Mouse (Mus musculus) forebrain, embryonic 13.5 days (tissue): Measurements from ENCODE around the gene Tgfb2. TPM values are rescaled to one million over a fixed set of nuclear protein-coding genes. Genes with fewer than 3 reads are reported as not detected.
A peak's percentile ranks its signal among the peaks of the same experiment; 100 is the strongest.

Experiments
- ATAC-seq: fragments of 200-750 bp; cut with Nextera tagmentation; 2 replicates; pipeline ENCODE4 v1.8.0; 2017
- H3K27ac ChIP-seq: fragments of 300-500 bp; sonication (generic); 2 replicates; pipeline ENCODE4 v1.5.1; 2015; ENCODE audit warnings: inconsistent platforms, mild to moderate bottlenecking, moderate library complexity
- H3K27me3 ChIP-seq: fragments of 300-500 bp; sonication (generic); 2 replicates; pipeline ENCODE4 v1.6.1; 2015; ENCODE audit warnings: mild to moderate bottlenecking, inconsistent platforms
- H3K36me3 ChIP-seq: fragments of 300-500 bp; sonication (generic); 2 replicates; pipeline ENCODE4 v1.6.1; 2015; ENCODE audit warnings: mild to moderate bottlenecking, inconsistent platforms; ENCODE audit not compliant: poor library complexity, severe bottlenecking
- H3K4me1 ChIP-seq: fragments of 300-500 bp; sonication (generic); 2 replicates; pipeline ENCODE4 v1.6.1; 2015; ENCODE audit warnings: inconsistent platforms
- H3K4me2 ChIP-seq: fragments of 300-500 bp; sonication (generic); 2 replicates; pipeline ENCODE4 v1.6.1; 2015; ENCODE audit warnings: inconsistent platforms, mild to moderate bottlenecking, moderate library complexity
- H3K4me3 ChIP-seq: fragments of 300-500 bp; sonication (generic); 2 replicates; pipeline ENCODE4 v1.5.1; 2015; ENCODE audit warnings: mild to moderate bottlenecking, inconsistent platforms
- H3K9ac ChIP-seq: fragments of 300-500 bp; sonication (generic); 2 replicates; pipeline ENCODE4 v1.6.1; 2015; ENCODE audit warnings: mild to moderate bottlenecking, inconsistent platforms
- H3K9me3 ChIP-seq: fragments of 300-500 bp; sonication (generic); replicated peaks from 2 replicates; pipeline ENCODE4 v1.6.1; 2016; ENCODE audit warnings: inconsistent platforms
- WGBS: fragments of 180-500 bp; shearing (Covaris S2); methylation state at CpG from one replicate; pipeline ENCODE4 v1.1.7; 2015; 5-methylcytosine and 5-hydroxymethylcytosine counted together
- polyA plus RNA-seq: library from polyadenylated mRNA; unstranded; fragments of >200 nt; fragmentation: Nextera tagmentation; extraction: Ambion mirVana; gene quantifications from 2 replicates; pipeline ENCODE4 v1.2.1, GENCODE M21; 2015

The Tgfb2 gene
- polyA plus RNA-seq, 1 experiment from 2014 or later = 11.1 TPM

DNA sequence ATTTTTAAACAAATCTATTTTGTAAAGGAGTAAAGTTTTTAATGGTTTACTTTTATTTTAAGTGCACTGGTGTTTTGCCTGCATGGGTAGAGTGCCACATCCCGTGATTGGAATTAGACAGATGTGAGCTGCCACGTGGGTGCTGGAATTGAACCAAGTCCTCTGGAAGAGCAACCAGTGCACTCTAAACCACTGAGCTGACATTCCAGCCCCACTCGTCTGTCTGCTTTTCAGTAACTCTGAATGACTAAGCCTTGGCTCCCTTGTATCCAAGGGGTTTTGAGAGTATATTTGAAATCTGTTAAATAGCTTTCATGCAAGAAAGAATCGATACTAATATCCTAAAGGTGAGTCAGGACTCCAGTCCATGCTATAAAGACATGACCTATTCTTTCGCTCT lies 13.1 kb upstream of the Tgfb2 start:
- Histone ChIP-seq H3K27me3 (no peaks in the 10 kb centered on the region), H3K9ac (no peak overlapping the region)
- 82% methylated on average over 5 of the region's 5 CpGs for WGBS

DNA sequence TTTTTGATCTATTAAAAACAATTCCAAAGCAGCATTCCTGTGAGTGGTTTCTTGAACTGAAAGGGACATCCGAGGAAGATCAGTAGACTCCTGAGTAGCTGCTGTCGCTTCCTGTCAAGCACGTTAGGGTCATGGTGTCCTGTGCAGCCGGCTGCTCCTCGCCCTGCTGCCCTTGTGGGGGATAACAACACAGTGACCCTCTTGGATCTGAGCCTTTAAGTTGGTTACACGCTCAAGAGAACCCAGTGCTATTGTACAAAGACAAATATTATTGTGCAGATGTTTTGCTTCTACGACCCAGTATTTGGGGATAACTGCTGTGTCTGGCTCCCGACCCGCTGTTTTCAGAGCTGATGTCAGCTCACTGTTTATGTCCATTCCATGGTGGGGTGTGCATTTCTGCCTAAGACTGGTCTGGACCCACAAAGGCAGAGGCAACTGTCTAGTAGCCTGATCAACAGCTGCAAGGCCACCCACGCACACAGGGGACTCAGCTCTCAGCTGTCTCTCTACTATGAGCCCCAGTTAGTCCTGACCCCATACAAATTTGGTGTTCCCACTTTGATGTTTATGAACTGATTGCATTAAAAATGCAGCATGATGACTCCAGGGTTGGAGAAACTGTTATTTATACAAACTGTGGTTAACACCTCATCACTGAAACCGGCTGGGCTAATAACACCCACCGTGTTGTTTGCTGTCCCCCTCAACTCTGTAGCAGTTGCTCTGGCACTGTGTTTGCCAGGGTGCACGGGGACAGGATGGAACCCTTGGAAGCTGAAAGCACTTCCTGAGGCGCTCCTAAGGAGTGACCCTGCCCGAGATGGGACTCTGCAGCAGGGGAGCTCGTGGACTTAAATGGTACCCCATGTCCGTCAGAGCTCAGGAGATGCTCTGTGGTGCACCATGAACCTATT lies 9.4 kb upstream of the Tgfb2 start:
- Histone ChIP-seq H3K4me3 (no peak overlapping the region), H3K36me3 (peaks cover 7% of the 10 kb centered on the region), H3K9me3 (no peaks in the 10 kb centered on the region), H3K4me2 (no peak overlapping the region), H3K27me3 (no peaks in the 10 kb centered on the region), H3K9ac (no peak overlapping the region), H3K4me1 (no peaks in the 10 kb centered on the region), H3K27ac (no peak overlapping the region)
- ATAC-seq = no peak
- 91% methylated on average over 17 of the region's 17 CpGs for WGBS

More for the DNA sequence above, 13.1 kb upstream of the Tgfb2 start:
- Histone ChIP-seq H3K36me3 (peaks cover 17% of the 10 kb centered on the region), H3K27ac (no peak overlapping the region), H3K9me3 (no peaks in the 10 kb centered on the region), H3K4me1 (no peaks in the 10 kb centered on the region), H3K4me2 (no peak overlapping the region), H3K4me3 (no peak overlapping the region)
- no peak for ATAC-seq

DNA sequence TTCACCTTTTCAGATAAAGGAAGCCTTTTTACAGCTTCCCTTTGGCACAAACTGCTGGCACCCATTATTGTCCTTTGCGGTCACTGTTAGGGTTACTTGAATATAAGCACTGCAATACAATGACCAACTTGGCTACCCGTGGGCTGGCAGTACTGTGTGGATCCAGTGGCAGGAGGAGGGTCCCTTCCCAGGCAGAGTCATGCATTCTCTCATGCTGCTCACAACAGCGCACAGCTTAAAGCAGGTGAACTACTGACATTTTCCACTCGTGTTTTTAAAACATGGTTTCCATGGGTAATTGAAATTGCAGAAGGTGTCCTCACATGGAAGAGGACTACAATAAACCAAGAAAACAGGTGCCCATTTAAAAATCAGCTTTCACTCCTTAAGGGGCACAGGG lies 8.4 kb upstream of the Tgfb2 start:
- no peak overlapping the region for H3K4me2 ChIP-seq
- no peaks in the 10 kb centered on the region for H3K9me3 ChIP-seq
- no peaks in the 10 kb centered on the region for H3K27me3 ChIP-seq
- H3K27ac ChIP-seq = no peak overlapping the region
- no peaks in the 10 kb centered on the region for H3K36me3 ChIP-seq
- no peak for ATAC-seq
- 84% methylated on average over 4 of the region's 4 CpGs for WGBS
- H3K9ac ChIP-seq = no peak overlapping the region
- no peak overlapping the region for H3K4me3 ChIP-seq
- no peaks in the 10 kb centered on the region for H3K4me1 ChIP-seq

DNA sequence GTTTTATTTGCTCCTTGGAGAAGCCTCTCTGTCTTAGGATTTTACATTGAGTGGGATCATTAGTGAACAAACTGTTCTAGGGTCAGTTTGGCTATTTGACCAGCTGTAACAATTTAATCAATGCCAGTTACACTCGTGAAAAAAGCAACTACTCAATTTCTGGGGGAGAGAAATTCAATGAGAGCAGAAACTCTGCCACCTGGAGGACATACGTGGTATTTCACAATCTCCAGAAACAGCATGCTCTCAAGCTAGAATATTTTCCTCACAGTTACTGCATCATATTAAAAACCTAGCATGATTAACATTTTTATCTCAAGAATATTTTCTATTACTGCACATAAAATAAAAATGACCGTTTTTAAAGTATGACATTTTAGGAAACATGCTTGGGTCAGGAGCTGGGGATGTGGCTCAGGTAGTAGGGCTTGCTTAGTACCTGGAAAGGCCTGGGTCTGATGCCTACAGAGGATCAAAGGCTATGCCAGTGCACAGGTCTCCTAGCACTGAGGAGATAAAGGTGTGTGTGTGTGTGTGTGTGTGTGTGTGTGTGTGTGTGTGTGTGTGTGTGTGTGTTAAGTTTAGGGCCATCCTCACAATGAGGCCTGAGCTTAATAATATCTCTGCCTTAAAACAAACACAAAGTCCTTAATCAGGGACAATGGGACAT lies 7.1 kb upstream of the Tgfb2 start:
- Histone ChIP-seq H3K4me2 (no peak overlapping the region), H3K4me3 (no peak overlapping the region), H3K9ac (no peak overlapping the region), H3K9me3 (no peaks in the 10 kb centered on the region), H3K27ac (no peak overlapping the region), H3K27me3 (no peaks in the 10 kb centered on the region), H3K36me3 (no peaks in the 10 kb centered on the region), H3K4me1 (no peaks in the 10 kb centered on the region)
- WGBS = under 1% methylated on average over 3 of the region's 3 CpGs
- ATAC-seq = peak; percentile 67

DNA sequence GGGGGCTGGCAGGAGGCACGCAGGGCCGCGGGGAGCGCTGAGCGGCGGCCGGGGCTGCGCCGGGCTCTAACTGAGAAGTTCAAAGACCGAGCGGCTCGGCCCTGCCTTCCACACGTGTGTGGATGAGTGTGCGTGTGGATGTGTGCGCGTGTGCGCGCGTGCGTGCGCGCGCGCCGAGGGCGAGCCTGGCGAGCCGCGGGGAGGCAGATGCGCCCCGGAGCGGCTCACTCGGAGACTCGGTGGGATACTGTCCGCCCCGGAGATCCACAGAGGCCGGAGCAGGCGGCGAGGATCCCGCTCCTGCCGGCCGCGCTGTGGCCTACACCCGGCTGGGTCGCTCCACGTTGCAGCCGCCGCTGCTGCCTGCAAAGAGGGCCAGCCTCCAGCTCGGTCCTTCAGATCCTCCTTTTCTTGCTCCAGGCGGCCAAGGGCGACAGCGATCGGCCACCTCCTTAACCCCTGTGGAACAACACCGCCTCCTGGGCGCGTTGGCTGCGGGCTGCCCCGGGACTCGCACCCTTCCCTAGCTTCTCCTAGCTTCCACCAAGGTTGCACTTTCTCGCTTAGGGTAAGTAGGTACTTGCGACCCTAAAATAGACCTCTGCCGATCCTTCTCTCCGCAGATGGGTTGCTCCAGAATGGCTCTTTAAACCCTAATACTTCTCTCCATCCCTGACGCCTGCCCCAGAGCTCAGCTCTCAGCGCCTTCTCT lies 430 bp downstream of the Tgfb2 start:
- Histone ChIP-seq H3K9ac (peak overlapping the region; percentile 78), H3K4me1 (peaks cover 31% of the 10 kb centered on the region), H3K9me3 (no peaks in the 10 kb centered on the region), H3K4me2 (peak overlapping the region; percentile 97), H3K27me3 (peaks cover 14% of the 10 kb centered on the region), H3K36me3 (no peaks in the 10 kb centered on the region), H3K27ac (peak overlapping the region; percentile 25; the same call in 1 of the 2 replicates), H3K4me3 (peak overlapping the region; percentile 64)
- ATAC-seq = peak; percentile 81
- WGBS = under 1% methylated on average over 54 of the region's 65 CpGs

DNA sequence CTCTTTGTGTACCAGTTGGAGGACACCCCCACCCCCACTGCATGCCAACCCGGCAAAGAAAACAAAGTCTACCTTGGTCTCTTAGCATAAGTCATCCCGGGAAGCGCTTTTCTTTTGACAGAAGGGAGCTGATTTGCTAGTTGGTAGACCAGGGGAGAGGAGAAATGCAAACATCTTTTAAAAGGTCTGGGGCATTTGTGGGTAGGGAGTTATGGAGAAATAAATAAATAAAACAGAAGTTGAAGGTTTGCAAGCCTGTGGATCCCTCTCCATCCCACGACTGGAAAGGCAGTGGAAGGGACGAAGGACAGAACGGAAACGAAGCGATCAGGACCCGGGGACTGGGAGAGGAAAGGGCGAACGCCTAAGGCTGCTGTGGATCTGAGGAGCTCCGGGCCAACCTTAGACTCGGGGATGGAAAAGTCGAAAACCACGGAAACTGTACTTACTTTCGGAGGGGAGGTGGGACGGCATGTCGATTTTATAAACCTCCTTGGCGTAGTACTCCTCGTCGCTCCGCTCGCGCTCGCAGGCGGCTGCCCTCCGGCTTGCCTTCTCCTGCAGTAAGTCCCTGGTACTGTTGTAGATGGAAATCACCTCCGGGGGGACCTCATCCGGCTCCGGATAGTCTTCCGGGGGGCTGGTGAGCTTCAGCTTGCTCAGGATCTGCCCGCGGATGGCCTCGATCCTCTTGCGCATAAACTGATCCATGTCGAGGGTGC lies 1.6 kb downstream of the Tgfb2 start:
- Histone ChIP-seq H3K36me3 (no peaks in the 10 kb centered on the region), H3K9ac (peak overlapping the region; percentile 78), H3K4me1 (peaks cover 31% of the 10 kb centered on the region), H3K9me3 (no peaks in the 10 kb centered on the region), H3K27me3 (peaks cover 14% of the 10 kb centered on the region), H3K4me3 (peak overlapping the region; percentile 64), H3K4me2 (peak overlapping the region; percentile 97), H3K27ac (no peak overlapping the region)
- no peak for ATAC-seq
- under 1% methylated on average over 36 of the region's 36 CpGs for WGBS

DNA sequence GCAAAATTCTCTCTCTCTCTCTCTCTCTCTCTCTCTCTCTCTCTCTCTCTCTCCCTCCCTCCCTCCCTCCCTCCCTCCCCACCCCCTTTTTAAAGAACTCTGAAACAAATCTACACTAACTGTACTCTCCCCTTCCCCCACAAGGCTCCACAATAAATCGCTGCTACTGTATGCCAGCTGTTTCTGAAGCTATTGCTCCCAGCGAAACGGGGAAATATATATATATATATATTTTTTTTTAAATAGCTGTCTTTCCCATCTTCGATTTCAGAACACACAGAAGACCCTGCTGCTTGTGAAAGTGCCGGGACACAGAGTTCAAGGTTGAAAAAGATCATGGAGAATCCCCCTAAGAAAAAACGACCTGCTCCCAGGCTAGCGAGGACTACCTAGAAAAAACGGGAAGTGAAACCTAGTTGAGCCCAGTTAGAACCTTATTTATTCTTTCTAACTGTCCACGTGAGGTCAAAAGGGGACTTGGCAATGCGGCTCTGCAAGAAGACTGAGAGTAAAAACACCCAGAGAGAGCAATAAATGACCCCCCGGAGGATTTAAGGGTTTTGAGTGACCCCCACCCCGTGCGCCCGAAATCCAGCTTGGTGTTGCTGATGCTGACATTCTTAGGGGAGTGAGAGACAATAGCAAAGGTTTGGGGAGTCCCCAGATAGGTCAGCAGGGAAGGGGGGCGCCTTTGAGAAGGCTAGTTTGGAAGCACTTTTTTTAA lies 2.4 kb downstream of the Tgfb2 start:
- Histone ChIP-seq H3K27me3 (peaks cover 14% of the 10 kb centered on the region), H3K4me2 (peak overlapping the region; percentile 97), H3K27ac (no peak overlapping the region), H3K9ac (peak overlapping the region; percentile 78), H3K4me1 (peaks cover 31% of the 10 kb centered on the region), H3K4me3 (peak overlapping the region; percentile 64), H3K36me3 (no peaks in the 10 kb centered on the region), H3K9me3 (no peaks in the 10 kb centered on the region)
- no peak for ATAC-seq
- WGBS = 1% methylated on average over 15 of the region's 15 CpGs

DNA sequence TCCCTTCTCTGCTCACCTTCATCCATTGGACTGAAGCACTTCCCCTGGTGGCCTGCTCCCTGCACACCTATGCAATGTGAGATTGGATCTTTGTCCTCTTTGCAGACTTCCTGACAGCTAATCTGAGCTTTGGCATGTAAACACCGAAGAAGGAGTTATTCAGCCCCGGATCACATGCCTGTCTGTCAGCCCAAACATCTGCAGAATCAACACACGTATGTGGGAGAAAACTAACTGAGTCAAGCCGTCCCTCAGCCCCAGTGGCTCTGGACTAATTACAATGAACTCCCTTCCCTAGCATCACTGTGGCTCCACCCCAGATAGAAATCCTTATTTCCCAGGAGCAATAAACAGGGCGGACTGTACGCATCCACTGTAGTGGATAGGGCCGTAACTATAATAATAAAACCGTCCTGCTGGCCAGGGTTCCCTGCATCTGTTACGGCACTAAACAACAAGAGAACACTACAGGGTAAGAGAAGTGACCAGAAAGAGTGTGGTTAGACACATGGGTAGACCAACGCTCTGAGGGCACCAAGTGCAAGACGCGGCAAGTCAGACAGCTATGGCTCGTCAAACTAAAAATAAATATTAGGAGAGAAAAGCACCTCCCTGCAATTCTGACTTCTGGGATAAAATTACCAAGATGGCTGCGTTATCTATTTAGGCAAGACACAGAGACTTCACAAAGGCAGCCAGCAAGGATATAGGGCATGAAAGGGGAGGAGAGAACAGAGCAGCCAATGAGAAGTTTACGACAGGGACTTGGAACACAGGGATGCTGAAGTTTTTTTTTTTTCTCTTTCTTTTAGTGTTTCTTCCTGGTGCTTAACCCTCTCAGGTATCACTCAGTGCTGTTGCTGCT lies 3.2 kb downstream of the Tgfb2 start:
- H3K4me3 ChIP-seq = peak overlapping the region; percentile 64
- H3K4me2 ChIP-seq = peak overlapping the region; percentile 97
- WGBS = 22% methylated on average over 15 of the region's 15 CpGs
- H3K27ac ChIP-seq = no peak overlapping the region
- H3K9ac ChIP-seq = 0 out of 2 replicates have a peak overlapping the region, but pooled peaks have one; percentile 17
- ATAC-seq = no peak
- H3K9me3 ChIP-seq = no peaks in the 10 kb centered on the region
- H3K36me3 ChIP-seq = no peaks in the 10 kb centered on the region
- H3K4me1 ChIP-seq = peaks cover 31% of the 10 kb centered on the region
- H3K27me3 ChIP-seq = peaks cover 14% of the 10 kb centered on the region

DNA sequence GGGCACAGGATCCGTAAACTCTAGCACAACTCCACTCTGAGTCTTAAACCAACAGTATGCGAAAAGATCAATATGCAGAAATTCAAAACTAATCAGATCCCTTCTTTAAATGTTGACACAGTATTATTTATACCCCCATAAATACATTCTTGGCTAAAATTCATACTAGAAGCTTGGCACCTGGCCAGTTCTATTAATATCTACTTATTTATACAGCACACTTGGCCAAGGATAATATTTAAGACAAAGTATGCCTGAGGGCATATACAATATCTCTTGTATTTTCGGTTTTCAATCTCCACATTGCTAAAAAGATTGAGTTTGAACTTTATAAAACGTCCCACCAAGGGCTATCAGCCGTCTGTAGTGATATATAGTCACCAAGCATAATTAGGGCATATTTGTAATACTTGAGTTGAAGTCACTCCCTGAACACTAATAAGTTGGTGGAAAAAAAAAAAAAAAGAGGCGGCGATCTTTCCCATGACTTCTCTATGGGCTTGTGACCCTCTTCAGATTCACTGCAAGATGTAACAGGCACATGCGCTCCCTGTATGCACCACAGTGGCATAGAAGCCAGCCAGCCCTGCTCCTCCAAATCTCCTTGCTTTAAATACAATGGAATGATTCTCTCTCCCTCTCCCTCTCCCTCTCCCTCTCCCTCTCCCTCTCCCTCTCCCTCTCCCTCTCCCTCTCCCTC lies 4.4 kb downstream of the Tgfb2 start:
- 74% methylated on average over 8 of the region's 8 CpGs for WGBS
- Histone ChIP-seq H3K9me3 (no peaks in the 10 kb centered on the region), H3K4me3 (no peak overlapping the region), H3K9ac (no peak overlapping the region), H3K4me2 (no peak overlapping the region), H3K27me3 (peaks cover 14% of the 10 kb centered on the region), H3K4me1 (peaks cover 31% of the 10 kb centered on the region), H3K27ac (no peak overlapping the region), H3K36me3 (no peaks in the 10 kb centered on the region)
- ATAC-seq = no peak

DNA sequence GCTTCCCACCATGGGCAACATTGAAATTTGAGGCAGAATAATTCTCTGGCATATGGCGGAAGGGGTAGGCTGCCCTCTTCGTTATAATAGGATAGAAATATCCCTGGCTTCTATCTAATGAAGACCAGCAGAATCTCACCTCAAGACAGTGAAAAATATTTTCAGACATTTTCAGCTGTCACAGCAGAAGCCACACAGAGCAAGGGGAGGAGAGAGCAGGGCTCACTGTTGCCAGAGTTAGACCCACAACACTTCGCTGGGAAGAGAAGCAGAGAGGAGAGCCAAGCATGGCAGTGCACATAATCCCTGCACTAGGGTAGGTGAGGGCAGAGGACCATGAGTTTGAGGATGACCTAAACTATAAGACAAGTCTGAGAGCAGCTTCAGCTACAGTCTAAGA lies 5.3 kb downstream of the Tgfb2 start:
- no peak overlapping the region for H3K27ac ChIP-seq

More for the DNA sequence above, 5.3 kb downstream of the Tgfb2 start:
- Histone ChIP-seq H3K9me3 (no peaks in the 10 kb centered on the region), H3K4me3 (no peak overlapping the region), H3K36me3 (no peaks in the 10 kb centered on the region), H3K27me3 (peaks cover 14% of the 10 kb centered on the region), H3K4me2 (no peak overlapping the region), H3K4me1 (peaks cover 22% of the 10 kb centered on the region), H3K9ac (no peak overlapping the region)
- no peak for ATAC-seq
- 74% methylated on average over 3 of the region's 3 CpGs for WGBS
